Mouse (Mus musculus) spleen, adult 2 months (tissue): ENCODE data around the gene Nexn.

Source experiments
- CTCF ChIP-seq: fragments of 200-500 bp; IDR thresholded peaks from 2 replicates; pipeline ENCODE4 v1.5.1; 2011; ENCODE audit warnings: mild to moderate bottlenecking, inconsistent platforms; ENCODE audit not compliant: insufficient read depth, insufficient read length, insufficient replicate concordance; ENCODE audit errors: extremely low read depth
- POLR2A ChIP-seq: fragments of 200-500 bp; IDR thresholded peaks from 2 replicates; pipeline ENCODE4 v1.6.1; 2011; ENCODE audit warnings: low read depth, low read length, inconsistent platforms

DNA sequence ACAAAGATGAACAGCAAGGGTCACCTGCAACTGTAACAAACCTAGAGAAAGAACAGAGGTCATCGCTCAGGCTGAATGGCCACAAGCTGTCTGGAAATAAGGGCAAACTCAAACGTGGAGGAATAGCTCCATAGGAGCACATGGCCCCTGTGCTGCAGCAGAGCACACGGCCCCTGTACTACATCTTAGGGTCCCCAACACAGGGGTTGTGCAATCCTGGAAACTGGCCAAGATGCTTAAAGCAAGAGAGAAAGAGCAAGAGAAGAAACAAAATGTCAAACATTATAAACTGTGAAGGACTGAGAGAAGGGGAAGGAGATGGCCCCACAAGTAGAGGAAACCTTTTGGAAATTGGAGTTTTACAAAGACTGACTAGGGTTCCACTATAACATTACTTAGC is 28.2 kb upstream of the Nexn start:
- TF ChIP-seq CTCF = no peak
- no peak for TF ChIP-seq POLR2A
